Mouse (Mus musculus) gastrocnemius, adult 8-10 months (tissue): Measurements from ENCODE around the gene Ptprm. TPM values are rescaled to one million over a fixed set of nuclear protein-coding genes. Genes with fewer than 3 reads are reported as not detected.

Experiments
- DNase-seq, 2 experiments: peaks; one replicate each; pipeline ENCODE4 v3.0.0; 2022; ENCODE audit warnings: low spot score in 2 of 2
- total RNA-seq, 4 experiments: library from RNA; stranded (reverse); gene quantifications; 2 replicates each; pipeline ENCODE4 v1.2.4; 2022

The Ptprm gene
- total RNA-seq = 10 to 100 TPM; 20.1 to 26.0 (median 22.7) TPM

DNA sequence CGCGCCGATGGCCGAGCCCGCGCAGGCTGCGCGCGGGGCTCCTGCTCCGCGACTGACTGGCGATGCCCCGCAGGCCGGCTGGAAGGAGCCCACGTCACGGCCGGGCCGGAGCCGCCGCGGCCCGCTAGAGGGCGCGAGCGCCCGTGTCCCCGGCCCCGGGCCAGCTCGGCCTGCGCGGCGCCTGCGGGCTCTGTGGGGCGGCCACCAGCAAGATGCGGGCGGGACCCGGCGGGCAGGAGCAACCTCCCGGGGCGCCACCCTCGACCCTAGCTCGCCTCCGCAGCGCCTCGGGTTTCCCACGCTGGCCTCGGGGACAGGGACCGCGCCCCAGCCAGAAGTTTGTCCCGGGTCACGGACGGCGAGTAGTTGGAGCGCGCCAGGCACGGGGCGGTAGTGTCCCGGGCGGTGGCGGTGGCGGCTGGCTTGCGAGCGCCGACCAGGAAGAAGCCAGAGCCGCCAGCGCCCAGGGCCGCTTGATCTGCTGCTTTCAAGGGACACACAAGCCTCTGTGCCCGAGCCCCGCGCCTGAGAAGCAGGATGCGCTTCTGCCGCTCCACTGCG lies at the start of gene Ptprm:
Gene Ptprm, minus strand, starts transcription at position 7 of the 561 bp plus-strand sequence.
- peak; percentile 74 to 84 for DNase-seq

DNA sequence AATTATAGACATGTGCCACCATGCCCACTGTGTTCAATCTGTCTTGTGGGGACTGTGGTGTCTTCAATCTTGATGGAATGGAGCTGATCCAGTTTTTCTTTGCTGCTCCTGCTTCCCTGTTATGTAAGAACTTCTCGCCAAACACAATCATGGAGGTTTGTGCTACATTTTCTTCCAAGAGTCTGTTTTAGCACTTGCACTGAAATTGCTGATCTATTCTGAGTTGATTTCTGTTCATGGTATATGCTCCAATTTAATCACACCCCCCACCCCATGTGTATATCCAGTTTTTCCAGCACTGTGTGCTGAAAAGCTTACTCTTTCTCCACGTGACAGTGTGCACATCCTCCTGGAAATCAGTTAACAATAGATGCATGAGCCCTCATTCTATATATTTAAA lies 41.9 kb upstream of the Ptprm start:
- DNase-seq = no peak

DNA sequence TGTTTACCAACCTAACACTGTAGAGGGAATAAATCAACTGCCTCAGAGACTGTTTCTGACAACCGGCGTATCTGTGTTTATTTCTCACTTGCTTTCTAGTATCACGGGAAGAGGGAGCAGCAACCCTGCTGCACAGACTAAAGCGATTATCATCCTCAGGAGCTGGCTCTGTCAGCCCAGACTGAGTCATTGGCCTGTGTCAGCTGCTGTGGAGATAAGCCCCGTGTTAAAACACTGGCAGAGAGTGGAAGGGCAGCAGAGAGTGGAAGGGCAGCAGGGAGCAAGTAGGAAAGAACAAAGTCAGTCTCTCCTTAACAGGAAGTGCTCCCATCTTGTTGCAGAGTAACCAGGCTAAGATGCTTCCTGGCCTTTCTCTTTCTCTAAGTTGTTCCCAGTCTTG lies 36.6 kb upstream of the Ptprm start:
- DNase-seq = no peak

DNA sequence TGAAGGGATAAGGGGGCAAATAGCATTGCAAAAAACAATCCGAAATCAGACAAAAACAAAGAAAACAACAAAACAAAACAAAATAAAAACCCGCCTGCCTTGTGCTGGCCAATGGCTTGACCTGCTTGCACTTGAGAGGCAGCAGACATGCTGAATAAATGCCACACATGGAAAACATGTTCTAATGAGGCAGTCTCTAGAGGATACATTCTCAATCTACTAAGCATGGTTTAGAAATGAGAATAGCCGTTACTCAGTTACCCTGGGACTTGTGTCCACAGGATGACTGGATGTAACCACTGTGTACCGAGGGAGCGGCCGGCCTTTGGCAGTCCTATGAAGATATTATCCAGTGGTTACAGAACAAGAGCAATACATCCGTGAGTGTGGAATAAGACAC lies 33.9 kb upstream of the Ptprm start:
- no peak for DNase-seq

DNA sequence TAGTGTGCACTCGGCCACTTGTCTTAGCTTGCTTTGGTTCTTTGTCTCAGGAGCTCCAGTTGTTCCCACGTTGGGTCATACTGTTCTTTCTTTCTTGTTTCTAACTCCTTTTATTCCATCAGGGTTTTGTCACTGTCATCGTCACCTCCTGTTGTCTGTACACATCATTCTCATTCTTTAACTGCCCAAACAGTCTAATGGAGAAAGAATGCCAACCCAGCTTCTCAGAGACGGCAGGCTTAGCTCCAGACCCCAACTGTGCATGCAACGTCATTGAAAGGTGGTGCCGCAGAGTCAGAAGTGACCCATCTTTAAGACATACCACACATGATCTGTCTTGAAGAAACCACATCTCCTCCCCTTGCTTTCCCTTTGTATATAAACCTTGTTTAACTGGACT lies 31.0 kb upstream of the Ptprm start:
- no peak for DNase-seq

DNA sequence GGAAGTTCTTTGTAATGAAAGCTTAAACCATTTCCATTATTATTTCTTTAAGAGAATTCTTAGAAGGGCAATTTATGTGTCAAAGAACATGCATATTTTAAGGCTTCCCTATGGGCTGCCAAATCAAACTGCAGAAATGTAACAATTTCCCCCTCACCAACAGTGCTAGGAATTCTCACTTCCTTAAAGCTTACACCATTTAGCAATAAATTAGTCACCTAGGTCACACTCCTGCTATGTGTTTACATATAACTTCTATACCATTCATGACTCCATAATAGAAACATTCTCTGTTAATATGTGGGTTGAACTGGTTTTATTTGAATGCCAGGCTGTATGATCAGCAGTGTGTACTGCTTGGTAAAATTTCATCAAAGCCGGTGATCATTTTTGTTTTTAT lies 29.4 kb upstream of the Ptprm start:
- DNase-seq = no peak

DNA sequence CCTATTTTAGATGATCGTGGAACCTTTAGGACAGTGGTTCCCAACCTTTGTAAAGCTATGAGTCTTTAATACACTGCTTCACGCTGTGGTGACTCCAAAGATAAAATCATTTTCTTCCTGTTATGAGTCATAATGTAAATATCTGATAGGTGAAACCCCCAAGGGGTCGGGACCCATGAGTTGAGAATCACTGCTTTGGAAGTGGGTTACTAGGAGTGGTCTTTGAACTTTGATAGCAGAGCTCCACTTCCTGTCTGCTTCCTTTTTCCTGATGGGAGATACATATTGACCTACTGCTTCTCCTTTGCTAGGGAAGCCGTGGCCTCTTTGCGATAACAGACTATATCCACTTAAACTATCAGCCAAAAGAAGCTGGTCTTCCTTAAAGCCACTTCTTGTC lies 27.4 kb upstream of the Ptprm start:
- no peak for DNase-seq

DNA sequence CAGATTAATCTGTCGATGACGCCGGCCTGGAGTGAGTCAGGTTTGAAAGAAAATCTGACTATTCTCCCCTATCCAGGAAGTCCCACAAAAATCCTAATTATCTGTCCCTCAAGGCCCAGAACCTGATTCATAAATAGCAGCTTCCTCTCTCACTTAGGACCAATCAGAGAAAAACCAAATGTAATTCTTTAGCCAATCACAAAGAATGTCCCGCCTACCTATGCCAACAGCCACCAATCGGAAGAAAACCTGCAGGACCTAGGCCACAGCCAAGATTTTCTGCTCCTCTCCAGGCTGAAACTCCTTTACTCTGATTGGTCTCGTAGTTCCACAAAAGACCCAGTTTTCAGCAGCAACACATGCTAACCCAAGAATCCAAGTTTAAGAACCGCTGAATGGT lies 13.6 kb upstream of the Ptprm start:
- no peak for DNase-seq

DNA sequence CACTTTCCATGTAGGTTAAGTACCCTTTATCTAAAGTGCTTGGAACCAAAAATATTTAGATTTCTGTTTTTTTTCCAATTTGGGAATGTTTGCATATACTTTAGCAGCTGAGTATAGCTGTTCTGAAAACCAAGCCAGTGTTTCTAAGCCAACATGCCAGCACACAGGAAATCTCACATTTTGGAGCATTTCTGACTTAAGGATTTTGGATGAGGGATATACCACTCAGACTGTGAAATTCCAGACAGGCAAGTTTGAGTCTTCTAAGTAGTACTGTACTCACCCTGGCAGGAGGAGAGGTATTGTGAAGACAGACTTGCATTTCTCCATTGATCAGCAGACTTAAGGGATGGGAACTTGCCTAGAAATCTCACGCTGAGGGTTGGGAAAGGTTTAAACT lies 10.2 kb upstream of the Ptprm start:
- DNase-seq = no peak

DNA sequence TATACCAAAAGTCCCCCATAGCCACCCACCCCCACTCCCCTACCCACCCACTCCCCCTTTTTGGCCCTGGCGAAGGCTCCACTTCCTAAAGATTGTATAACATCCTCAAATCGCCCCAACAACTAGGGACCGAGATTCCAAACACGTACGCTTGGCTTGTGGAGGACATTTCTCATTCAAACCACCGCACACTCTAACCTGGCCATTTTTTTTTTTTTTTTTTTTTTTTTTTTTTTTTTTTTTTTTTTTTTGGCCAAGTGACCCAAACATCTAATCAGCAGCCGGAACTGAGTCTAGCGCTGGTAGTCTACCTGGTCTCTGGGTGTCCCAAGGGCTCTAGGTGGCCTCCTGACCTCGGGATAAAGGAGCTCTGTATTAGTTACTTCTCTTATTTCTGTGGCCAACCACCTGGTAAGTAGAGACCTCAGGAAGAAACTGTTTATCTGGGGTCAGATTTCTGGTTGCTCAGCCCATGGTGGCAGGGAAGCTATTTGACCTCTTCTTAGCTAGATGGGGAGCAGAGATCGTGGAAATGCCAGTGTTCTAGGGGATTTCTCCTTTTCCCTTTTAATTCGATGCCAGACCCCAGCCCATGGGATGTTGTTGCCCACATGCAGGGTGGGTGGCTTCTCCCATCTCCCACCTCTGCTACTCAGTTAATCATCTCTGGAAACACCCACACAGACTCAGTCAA lies 9.3 kb upstream of the Ptprm start:
- no peak for DNase-seq

DNA sequence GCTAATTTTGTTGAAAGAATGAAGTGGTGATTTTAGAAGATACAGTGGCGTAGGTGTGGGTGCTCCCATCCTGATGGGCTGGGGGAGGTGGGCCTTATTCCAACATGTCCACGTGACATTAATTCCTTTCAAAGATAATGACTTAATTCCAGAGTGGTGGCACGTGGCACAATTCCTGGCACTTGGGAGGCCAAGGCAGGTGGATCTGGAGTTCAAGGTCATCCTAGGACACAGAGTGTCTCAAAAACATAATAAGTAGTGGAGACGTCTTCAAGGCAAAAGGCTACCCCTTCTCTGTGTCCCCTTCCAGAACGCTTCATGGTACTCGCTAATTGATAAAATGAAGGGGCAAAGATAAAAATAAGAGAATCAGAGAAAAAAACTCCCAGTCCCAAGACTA lies 7.9 kb upstream of the Ptprm start:
- no peak for DNase-seq

DNA sequence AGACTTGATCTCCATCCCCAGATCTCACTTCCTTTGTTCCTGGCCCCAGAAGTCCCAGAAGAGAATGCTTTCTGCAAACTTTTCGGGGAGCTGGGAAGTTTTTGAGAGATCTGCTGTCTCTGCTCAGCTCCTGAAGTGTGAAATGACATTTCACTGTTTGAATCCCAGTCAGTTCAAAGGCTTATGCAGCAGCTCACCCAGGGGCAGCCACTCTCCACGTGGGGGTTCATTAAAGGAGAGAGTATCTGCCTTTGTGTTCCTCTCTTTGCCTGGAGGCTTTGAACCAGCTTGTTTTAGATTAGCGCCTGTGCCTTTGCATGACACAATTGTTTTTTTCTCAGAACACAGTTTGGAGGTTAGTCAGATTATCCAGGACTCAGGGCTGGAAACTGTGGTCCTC lies 6.3 kb upstream of the Ptprm start:
- no peak for DNase-seq

DNA sequence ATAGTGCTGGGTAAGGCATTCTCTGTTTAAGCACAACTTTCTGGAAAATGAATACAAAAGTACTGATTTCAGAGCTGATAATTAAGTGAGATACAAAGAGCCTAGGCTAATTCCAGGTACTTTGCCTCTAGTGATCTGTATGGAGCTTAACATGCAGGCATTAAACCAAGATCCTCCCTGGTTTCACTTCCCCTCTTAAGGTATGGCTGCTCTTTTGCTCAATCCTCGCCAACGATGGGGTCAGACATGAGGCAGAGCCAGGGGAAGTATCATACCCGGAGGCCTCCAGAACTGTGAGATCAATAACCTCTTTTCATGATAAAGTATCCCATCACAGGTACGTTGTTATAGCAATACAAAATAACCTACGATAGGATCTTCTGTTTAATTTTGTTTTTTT lies 5.3 kb upstream of the Ptprm start:
- no peak for DNase-seq

DNA sequence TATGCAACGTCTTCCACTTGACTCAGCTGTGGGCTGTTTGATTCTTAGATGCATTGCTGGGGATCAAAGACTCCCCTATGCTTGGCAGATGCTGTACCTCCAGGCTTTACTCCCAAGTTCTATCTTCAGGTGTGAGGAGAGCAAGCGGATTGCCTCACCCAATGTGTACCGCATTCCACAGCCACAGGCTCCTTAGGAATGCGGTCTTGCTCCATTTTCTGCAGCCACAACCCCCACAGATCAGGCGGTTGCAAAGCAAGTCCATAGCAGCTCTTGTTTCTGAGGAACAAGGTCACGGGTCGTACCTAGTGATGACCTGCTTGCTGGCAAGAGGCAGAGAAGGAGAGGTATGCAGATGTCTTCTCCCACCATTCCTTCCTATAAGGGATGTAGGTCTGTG lies 4.3 kb upstream of the Ptprm start:
- no peak for DNase-seq

DNA sequence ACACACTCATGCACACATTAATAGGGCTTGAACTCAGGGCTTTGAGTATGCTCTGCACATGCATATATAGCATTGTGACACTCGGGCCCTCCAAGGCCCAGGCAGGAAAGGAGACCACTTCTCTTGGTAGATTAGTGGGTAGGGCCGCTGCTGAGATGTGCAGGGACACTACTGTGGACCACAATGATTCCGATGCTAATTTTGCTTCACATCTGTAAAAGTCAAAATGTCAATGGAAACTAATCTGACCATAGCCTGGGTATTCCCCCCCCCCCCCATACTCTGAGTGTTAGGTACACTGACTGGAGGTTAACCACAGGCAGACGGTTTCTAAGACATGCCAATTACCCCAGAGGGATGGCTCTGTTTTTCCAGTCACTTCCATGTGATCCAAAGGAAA lies 2.9 kb upstream of the Ptprm start:
- DNase-seq = no peak

DNA sequence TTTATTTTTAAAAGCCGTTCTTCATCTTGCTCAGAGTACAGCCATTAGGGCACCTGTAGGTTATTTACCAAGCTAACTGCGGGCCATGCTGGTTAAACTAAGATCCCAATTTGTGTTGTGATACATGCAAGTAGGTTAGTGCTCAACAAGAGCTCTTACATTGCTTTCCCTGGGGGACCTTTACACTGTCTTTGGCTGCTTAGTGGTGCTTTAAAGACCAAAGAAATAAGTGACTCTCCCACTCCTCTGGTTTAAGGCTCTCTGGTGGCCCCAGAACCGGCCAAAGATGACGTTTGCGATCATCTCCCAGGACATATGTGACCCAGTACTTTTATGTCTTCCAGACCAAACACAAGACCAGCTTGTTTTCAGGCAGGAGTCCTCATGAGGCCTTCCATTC lies 994 bp upstream of the Ptprm start:
- DNase-seq = no peak

DNA sequence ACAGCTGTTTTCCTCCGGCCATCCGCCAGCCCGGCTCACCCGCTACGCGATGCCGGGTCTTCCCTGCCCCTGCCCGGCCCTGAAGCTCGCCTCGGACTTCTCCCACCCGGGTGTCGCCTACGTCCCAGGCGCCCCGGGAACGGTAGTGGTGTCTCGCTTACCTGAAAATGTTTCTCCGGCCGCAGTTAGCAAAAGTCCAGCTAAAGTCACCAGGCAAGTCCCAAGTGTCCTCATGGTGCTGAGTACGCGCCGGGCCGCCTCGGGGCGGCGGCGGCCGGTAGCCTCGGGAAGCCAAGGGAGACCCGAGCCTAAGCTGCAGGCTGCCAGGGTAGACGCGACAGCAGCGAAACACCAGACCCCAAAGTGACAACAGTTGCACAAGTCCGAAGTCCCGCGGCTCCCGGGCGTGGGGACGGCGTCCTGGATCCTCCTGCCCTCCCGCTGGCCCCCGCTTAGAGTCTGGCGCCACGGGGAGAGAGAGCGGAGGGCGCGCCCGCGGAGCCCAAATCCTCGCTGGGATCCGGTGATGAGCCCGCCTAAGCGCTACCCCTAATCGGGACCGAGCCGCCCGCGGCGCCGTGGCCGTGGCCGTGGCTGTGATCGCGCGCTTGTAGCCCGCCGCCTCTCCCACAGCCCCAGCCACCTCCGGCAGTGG lies 334 bp downstream of the Ptprm start:
- peak; percentile 20 to 38 for DNase-seq

DNA sequence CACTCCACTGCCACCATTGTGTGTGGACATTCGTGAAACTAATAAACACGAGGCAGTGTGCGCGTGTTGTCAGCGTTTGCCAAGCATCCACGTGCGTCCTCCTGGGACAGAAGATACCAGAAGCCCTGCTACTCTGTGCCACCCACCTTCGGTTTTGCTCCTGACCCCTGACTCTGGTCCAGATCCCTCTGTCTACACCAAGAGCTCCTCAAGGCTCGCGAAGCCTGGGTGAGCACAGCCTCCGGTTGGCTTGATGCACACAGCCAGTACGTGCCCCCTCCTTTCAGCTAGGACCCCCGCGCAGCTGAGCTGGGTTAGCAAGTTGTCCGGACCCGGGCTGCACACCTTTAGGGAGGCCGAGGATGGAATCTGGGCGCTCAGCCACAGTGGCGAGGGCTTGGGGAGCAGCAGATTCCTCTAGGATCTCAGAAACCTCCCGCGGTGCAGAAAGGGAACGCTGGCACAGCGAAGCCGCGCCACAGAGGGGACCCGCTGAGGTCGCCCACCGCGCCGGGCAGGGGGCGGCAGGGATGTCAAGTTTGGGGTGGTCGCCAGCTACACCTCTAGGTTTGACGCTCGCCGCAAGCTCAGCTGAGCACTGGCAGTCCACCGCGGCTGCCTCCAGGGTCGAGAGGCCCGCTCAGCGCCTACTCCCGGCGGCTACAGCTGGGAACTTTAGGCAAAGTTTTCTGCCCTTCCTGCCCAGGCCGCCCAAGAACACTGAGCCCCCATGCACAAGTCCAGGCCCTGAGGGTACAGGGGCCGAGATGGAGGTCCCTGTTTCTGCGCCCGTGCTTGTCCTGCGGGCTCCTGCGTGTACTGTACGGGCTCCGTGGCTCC lies 1.1 kb downstream of the Ptprm start:
- peak; percentile 8 to 42 for DNase-seq

DNA sequence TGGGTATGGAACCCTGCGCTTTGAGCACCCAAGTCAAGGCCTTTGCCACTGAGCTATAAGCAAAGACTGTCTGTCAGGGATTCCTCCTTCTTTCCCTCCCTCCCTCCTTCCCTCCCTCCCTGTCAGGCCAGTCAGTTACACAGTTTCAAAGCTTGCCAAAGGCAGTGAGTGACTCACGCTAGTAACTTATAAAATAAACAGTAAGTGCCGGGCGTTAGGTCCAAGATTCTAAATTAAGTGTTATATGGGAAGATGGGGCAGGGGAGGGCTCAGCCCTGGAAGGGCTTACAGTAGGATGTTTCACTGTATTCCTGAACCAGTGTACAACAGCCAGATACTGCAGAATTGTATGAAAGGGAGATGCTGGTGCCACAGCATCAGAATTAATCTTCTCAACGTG lies 2.8 kb downstream of the Ptprm start:
- no peak for DNase-seq

DNA sequence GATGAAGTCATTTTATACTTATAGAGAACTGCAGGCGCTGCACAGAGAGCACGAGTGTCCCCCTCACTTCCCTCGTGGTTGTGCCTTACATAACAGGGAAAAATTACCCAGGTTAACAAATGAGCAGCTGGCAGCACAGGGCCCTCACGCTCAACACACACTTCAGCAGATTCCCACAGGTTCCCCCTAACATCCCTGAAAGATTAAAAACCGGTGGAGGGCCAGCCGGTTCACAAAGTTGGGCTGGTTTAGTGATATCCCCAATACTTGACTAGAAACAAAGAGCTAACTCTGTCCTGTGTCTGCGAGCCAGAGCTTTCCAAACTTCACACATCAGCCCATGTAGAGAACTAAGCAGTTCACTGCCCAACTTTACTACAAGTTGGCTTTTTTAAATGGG lies 3.7 kb downstream of the Ptprm start:
- DNase-seq = no peak

DNA sequence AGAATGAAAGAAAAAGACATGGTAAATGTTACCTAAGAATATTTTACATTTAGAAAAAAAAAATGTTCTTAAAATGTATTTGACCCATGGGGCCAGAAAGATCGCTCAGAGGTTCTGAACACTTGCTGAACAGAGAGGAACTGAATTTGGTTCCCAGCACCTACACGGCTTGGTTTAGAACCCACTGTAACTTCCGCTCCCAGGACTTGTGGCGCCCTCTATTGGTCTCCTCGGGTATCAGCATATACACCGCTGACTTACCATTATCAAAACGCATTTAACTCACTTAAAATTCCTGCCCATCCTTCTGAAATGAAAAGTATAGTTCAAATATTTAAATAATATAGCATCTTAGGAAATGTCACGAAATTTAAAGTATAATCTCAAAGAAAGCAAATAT lies 4.7 kb downstream of the Ptprm start:
- DNase-seq = no peak

DNA sequence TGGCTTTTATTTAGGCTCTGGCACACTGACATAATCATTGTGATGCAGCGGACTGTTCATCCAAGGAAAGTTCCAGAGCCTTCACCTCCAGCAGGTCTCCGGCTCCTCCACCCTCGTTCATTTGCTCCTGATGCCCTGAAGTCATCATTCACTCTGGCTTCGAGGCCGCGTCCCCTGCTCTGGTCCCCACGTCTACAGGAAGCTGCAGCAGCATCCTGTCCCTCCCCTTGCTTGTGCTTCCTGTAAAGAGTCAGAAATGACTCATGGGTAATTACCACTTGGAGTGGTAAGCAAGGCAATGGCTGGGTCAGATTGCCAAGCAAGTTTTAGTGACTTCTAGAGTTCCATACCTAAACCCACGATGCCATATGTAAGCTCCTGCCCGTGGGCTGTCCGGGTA lies 7.3 kb downstream of the Ptprm start:
- DNase-seq = no peak
